Mouse (Mus musculus): ENCODE results near the gene Rad51b. TPM values are rescaled to one million over a fixed set of nuclear protein-coding genes. Genes with fewer than 3 reads are reported as not detected.

The Rad51b gene
- polyA plus RNA-seq, 1 experiment from 2014 or later = 8.0 TPM

DNA sequence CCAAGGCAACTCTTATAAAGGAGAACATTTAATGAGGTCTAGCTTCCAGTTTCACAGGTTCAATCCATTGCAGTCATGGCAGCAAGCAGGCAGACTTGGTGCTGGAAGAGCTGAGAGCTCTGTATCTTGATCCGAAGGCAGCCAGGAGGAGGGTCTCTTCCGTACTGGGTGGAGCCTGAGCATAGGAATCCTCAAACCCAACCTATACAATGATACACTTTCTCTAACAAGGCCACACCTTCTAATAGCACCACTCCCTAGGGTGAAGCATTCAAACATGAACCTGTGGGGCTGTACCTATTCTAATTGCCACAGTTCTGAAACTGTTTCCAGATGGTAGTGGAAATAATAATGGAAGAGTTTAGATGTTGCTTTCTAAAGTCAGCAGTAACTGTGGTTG is 33.5 kb downstream of the Rad51b start:
- TF ChIP-seq CTCF (IDR thresholded peaks at IDR 0.05; ENCODE audit: low read depth) = no peak
- H3K4me2 ChIP-seq = no peak overlapping the region
- 69% methylated on average over 2 of the region's 2 CpGs for WGBS
- no peak overlapping the region for H3K4me3 ChIP-seq (ENCODE audit: low read depth, low read length)
- 0 out of 2 replicates have a peak, but pooled peaks cover 4% of the 10 kb centered on the region for H3K9me3 ChIP-seq (ENCODE audit: low read depth, low read length)
- no peak for ATAC-seq (ENCODE audit: insufficient read depth)
- no peak overlapping the region for H3K27ac ChIP-seq (ENCODE audit: low read depth)
- no peaks in the 10 kb centered on the region for H3K27me3 ChIP-seq (ENCODE audit: insufficient read depth, low read length)
- peaks cover 3% of the 10 kb centered on the region; the same call in 1 of the 2 replicates for H3K36me3 ChIP-seq (ENCODE audit: insufficient read depth)
- H3K4me1 ChIP-seq (ENCODE audit: insufficient read depth) = no peaks in the 10 kb centered on the region
- no peak for DNase-seq
- no peak overlapping the region for H3K9ac ChIP-seq

DNA sequence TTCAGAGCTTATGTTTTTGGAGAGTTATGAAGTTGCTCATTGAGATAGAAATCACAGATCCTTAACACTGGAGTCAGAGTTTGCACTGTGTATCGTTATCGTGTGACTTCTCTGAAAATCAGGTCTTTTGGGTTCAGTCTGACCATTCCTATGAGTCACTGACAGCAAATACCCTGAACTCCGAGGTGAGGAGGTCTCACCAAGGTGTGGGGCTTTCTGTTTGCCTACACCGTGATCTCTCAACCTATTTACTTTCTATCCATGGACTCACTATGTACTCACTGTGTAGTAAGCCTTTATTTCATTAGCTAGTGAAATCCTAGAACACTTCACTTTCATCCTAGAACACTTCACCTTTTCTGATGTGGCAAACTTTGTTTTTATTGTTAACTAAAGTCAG is 34.6 kb downstream of the Rad51b start:
- Histone ChIP-seq H3K9ac (no peak overlapping the region), H3K27me3 (ENCODE audit: insufficient read depth, low read length) (no peaks in the 10 kb centered on the region), H3K36me3 (ENCODE audit: insufficient read depth) (peaks cover 3% of the 10 kb centered on the region; the same call in 1 of the 2 replicates), H3K4me1 (ENCODE audit: insufficient read depth) (no peaks in the 10 kb centered on the region), H3K4me3 (ENCODE audit: low read depth, low read length) (no peak overlapping the region), H3K4me2 (no peak overlapping the region), H3K27ac (ENCODE audit: low read depth) (no peak overlapping the region), H3K9me3 (ENCODE audit: low read depth, low read length) (0 out of 2 replicates have a peak, but pooled peaks cover 4% of the 10 kb centered on the region)
- ATAC-seq (ENCODE audit: insufficient read depth) (no peak), DNase-seq (no peak)
- TF ChIP-seq CTCF (IDR thresholded peaks at IDR 0.05; ENCODE audit: low read depth) = no peak
- WGBS = 68% methylated on average over 4 of the region's 4 CpGs

DNA sequence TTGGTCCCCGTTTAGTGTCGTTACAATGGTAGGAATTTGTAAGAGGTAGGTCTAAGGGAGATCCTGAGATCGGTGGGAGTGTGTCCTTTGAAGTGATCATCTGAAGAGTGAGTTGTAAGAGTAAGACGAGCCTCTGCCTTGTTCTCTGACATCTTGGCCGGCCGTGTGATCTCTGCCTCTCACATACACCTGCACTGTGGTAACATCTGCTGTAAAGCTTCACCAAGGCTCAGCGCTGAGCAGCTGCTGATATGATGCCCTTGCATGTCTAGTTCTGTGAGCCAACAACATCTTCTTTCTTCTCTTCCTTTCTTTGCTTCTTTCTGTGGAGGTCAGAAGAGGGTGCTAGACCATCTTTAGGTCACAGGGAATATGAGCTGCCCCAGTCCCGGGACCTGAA is 41.7 kb downstream of the Rad51b start:
- Histone ChIP-seq H3K27me3 (ENCODE audit: insufficient read depth, low read length) (no peaks in the 10 kb centered on the region), H3K4me1 (ENCODE audit: insufficient read depth) (peaks cover 6% of the 10 kb centered on the region; the same call in 1 of the 2 replicates), H3K4me2 (no peak overlapping the region), H3K9ac (no peak overlapping the region), H3K9me3 (ENCODE audit: low read depth, low read length) (0 out of 2 replicates have a peak, but pooled peaks cover 4% of the 10 kb centered on the region), H3K27ac (ENCODE audit: low read depth) (no peak overlapping the region), H3K36me3 (ENCODE audit: insufficient read depth) (peaks cover 3% of the 10 kb centered on the region; the same call in 1 of the 2 replicates), H3K4me3 (ENCODE audit: low read depth, low read length) (no peak overlapping the region)
- no peak for DNase-seq
- no peak for ATAC-seq (ENCODE audit: insufficient read depth)
- no peak for TF ChIP-seq CTCF (IDR thresholded peaks at IDR 0.05; ENCODE audit: low read depth)
- WGBS = 81% methylated on average over 8 of the region's 8 CpGs

DNA sequence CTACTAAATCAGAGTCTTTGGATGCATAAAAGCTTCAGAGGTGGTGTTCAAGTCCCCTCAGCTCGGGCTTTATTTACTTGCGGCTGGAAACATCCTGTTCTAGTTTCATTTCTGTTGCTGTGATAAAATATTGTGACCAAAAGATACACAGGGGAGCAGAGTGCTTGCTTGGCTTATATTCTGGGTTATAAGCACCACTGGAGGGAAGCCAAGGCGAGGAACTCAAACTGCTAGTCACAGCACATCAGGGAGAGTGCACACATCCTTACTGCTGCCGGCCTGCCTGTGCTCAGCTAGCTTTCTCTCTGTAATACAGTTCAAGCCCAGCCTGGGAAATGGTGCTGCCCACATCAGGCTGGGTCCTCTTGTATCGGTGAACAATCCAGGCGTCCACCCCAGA is 43.4 kb downstream of the Rad51b start:
- 68% methylated on average over 6 of the region's 6 CpGs for WGBS
- Histone ChIP-seq H3K9ac (no peak overlapping the region), H3K4me2 (no peak overlapping the region), H3K9me3 (ENCODE audit: low read depth, low read length) (no peaks in the 10 kb centered on the region), H3K27ac (ENCODE audit: low read depth) (peak overlapping the region; percentile 16; the same call in 1 of the 2 replicates), H3K4me3 (ENCODE audit: low read depth, low read length) (no peak overlapping the region), H3K36me3 (ENCODE audit: insufficient read depth) (no peaks in the 10 kb centered on the region), H3K4me1 (ENCODE audit: insufficient read depth) (peaks cover 6% of the 10 kb centered on the region; the same call in 1 of the 2 replicates), H3K27me3 (ENCODE audit: insufficient read depth, low read length) (no peaks in the 10 kb centered on the region)
- ATAC-seq (ENCODE audit: insufficient read depth) (no peak; the same call in 1 of the 2 replicates), DNase-seq (peak; percentile 73)
- TF ChIP-seq CTCF (IDR thresholded peaks at IDR 0.05; ENCODE audit: low read depth) = no peak

DNA sequence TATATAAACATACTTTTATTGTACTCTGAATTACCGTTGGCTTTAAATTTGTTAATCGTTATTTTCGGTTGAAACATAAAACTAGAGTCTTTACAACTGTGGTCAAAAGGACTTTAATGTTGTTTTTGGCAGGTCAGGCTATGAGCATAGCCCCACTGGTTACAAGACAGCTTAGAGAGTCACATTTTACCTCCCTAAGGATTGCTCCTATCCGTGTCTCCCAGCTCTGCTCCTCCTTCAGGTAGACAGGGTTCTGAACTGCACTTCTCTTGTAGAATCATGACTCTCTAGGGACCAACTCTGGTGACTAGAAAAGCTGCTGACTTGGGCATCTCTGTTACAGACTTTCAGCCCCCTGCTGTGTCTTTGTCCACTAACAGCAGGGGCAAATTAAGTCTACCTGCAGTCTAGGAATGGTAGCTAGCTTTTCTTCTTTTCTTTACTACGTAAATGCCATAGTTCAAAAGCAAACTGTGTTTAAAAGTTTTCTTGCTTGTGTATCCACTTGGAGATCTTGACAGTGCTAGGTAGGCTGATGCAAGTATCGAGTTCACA is 44.3 kb downstream of the Rad51b start:
- peaks cover 6% of the 10 kb centered on the region; the same call in 1 of the 2 replicates for H3K4me1 ChIP-seq (ENCODE audit: insufficient read depth)
- H3K4me2 ChIP-seq = no peak overlapping the region
- H3K27me3 ChIP-seq (ENCODE audit: insufficient read depth, low read length) = no peaks in the 10 kb centered on the region
- ATAC-seq (ENCODE audit: insufficient read depth) (no peak), DNase-seq (no peak)
- no peaks in the 10 kb centered on the region for H3K36me3 ChIP-seq (ENCODE audit: insufficient read depth)
- no peaks in the 10 kb centered on the region for H3K9me3 ChIP-seq (ENCODE audit: low read depth, low read length)
- no peak overlapping the region for H3K4me3 ChIP-seq (ENCODE audit: low read depth, low read length)
- 77% methylated on average over 6 of the region's 6 CpGs for WGBS
- H3K9ac ChIP-seq = no peak overlapping the region
- no peak for TF ChIP-seq CTCF (IDR thresholded peaks at IDR 0.05; ENCODE audit: low read depth)
- no peak overlapping the region for H3K27ac ChIP-seq (ENCODE audit: low read depth)

DNA sequence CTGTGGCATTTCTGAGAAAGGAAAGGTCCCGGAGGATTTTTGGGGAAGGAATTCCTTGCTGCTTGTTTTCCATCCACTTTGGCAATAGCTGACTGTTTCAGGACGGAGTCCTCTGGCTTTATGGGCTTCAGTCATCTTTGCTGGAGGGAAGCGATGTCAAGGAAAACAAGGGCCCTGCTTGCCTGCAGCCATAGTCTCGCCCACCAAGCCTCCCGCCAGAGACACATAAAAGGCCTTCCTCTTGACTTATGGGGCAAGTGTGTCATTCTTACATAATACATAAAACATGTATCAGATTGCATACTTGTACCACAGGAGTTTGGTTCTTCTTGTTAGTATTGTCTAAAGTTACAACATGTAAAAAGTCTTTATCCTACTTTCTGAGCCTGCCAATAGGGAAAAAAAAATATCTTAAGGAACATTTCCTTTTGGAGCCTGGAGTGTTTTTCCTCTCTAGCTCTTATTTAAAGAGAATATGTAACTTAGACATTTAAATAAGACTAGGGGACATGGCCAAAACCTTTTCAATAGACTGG is 49.2 kb downstream of the Rad51b start:
- no peaks in the 10 kb centered on the region for H3K36me3 ChIP-seq (ENCODE audit: insufficient read depth)
- WGBS = 48% methylated on average over 5 of the region's 5 CpGs
- no peak overlapping the region for H3K9ac ChIP-seq
- H3K4me1 ChIP-seq (ENCODE audit: insufficient read depth) = no peaks in the 10 kb centered on the region
- ATAC-seq (ENCODE audit: insufficient read depth) (no peak), DNase-seq (no peak)
- no peak for TF ChIP-seq CTCF (IDR thresholded peaks at IDR 0.05; ENCODE audit: low read depth)
- H3K9me3 ChIP-seq (ENCODE audit: low read depth, low read length) = no peaks in the 10 kb centered on the region
- no peak overlapping the region for H3K4me2 ChIP-seq
- H3K27ac ChIP-seq (ENCODE audit: low read depth) = no peak overlapping the region
- no peak overlapping the region for H3K4me3 ChIP-seq (ENCODE audit: low read depth, low read length)
- no peaks in the 10 kb centered on the region for H3K27me3 ChIP-seq (ENCODE audit: insufficient read depth, low read length)

DNA sequence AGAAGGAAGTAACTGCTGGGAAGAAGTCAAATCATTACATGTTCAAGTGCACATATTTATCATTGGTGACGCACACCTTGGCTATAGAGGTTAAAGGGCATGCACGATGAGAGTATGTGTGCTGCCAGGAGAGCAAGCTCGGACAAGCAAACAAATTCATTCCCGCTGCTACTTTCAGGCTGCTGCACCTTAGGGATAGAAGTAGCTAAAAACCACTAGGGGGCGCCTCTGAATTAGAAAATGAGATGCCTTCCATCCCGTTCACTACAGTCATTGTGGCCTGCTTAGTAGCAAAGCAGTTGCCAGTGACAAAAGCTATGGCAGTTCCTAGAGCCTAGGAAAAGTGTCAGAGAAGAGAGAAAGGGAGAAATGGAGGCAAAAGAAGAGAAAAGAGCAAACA is 50.6 kb downstream of the Rad51b start:
- Histone ChIP-seq H3K27ac (ENCODE audit: low read depth) (no peak overlapping the region), H3K4me2 (no peak overlapping the region), H3K9me3 (ENCODE audit: low read depth, low read length) (no peaks in the 10 kb centered on the region), H3K27me3 (ENCODE audit: insufficient read depth, low read length) (no peaks in the 10 kb centered on the region), H3K4me3 (ENCODE audit: low read depth, low read length) (no peak overlapping the region), H3K36me3 (ENCODE audit: insufficient read depth) (no peaks in the 10 kb centered on the region), H3K4me1 (ENCODE audit: insufficient read depth) (peaks cover 8% of the 10 kb centered on the region; the same call in 1 of the 2 replicates), H3K9ac (no peak overlapping the region)
- 5% methylated on average over 6 of the region's 6 CpGs for WGBS
- ATAC-seq (ENCODE audit: insufficient read depth) (peak; percentile 84), DNase-seq (peak; percentile 96)
- peak; percentile 85 for TF ChIP-seq CTCF (IDR thresholded peaks at IDR 0.05; ENCODE audit: low read depth)

Measured in lung, embryonic 14.5 days (tissue).